Mouse (Mus musculus): ENCODE measurements around the gene Cnr2. TPM values are rescaled to one million over a fixed set of nuclear protein-coding genes. Genes with fewer than 3 reads are reported as not detected.

The Cnr2 gene
- polyA plus RNA-seq, 1 experiment: 18.8 TPM

- Histone ChIP-seq H3K27ac (ENCODE audit: insufficient read depth, low read depth, low read length) (peak overlapping the region; percentile 95), H3K4me3 (ENCODE audit: insufficient read depth, low read length) (peak overlapping the region; percentile 35), H3K4me1 (ENCODE audit: control insufficient read depth, insufficient read depth, low read length) (peaks cover 56% of the 10 kb centered on the region)
- no peak for TF ChIP-seq POLR2A (IDR thresholded peaks at IDR 0.05; ENCODE audit: borderline replicate concordance, low read depth, low read length)
- TF ChIP-seq CTCF (IDR thresholded peaks at IDR 0.05; ENCODE audit: low read depth, low read length): no peak
Observed at GRCm38 (mm10) chr4:135945706-135946105, 50.5 kb downstream of the Cnr2 start.

GRCm38 (mm10) chr4:135946278-135946658, 51.1 kb downstream of the Cnr2 start, which contains the start of gene Hmgcl:
TSS of gene Hmgcl (plus strand) at chr4:135946448.
- Histone ChIP-seq H3K27ac (ENCODE audit: insufficient read depth, low read depth, low read length) (peak within 1 kb of the TSS; percentile 95), H3K4me3 (ENCODE audit: insufficient read depth, low read length) (peak within 1 kb of the TSS; percentile 75), H3K4me1 (ENCODE audit: control insufficient read depth, insufficient read depth, low read length) (peaks cover 56% of the 10 kb centered on the region)
- TF ChIP-seq CTCF (IDR thresholded peaks at IDR 0.05; ENCODE audit: low read depth, low read length): no peak
- 0 out of 2 replicates have a peak, but pooled peaks have one; percentile 14 for TF ChIP-seq POLR2A (IDR thresholded peaks at IDR 0.05; ENCODE audit: borderline replicate concordance, low read depth, low read length)

- TF ChIP-seq POLR2A (IDR thresholded peaks at IDR 0.05; ENCODE audit: borderline replicate concordance, low read depth, low read length) (no peak), CTCF (IDR thresholded peaks at IDR 0.05; ENCODE audit: low read depth, low read length) (0 out of 2 replicates have a peak, but pooled peaks have one; percentile 21)
- peak overlapping the region; percentile 86 for H3K27ac ChIP-seq (ENCODE audit: insufficient read depth, low read depth, low read length)
- peaks cover 53% of the 10 kb centered on the region for H3K4me1 ChIP-seq (ENCODE audit: control insufficient read depth, insufficient read depth, low read length)
- peak overlapping the region; percentile 75 for H3K4me3 ChIP-seq (ENCODE audit: insufficient read depth, low read length)
Observed at GRCm38 (mm10) chr4:135946659-135947301, 51.6 kb downstream of the Cnr2 start.

- Histone ChIP-seq H3K4me3 (ENCODE audit: insufficient read depth, low read length) (peak overlapping the region; percentile 37), H3K4me1 (ENCODE audit: control insufficient read depth, insufficient read depth, low read length) (peaks cover 42% of the 10 kb centered on the region), H3K27ac (ENCODE audit: insufficient read depth, low read depth, low read length) (peak overlapping the region; percentile 56)
- TF ChIP-seq CTCF (IDR thresholded peaks at IDR 0.05; ENCODE audit: low read depth, low read length) (no peak), POLR2A (IDR thresholded peaks at IDR 0.05; ENCODE audit: borderline replicate concordance, low read depth, low read length) (no peak)
Observed at GRCm38 (mm10) chr4:135948142-135948541, 52.9 kb downstream of the Cnr2 start.

- H3K4me1 ChIP-seq (ENCODE audit: control insufficient read depth, insufficient read depth, low read length): peaks cover 33% of the 10 kb centered on the region
- H3K4me3 ChIP-seq (ENCODE audit: insufficient read depth, low read length): no peak overlapping the region
- TF ChIP-seq POLR2A (IDR thresholded peaks at IDR 0.05; ENCODE audit: borderline replicate concordance, low read depth, low read length): no peak
- no peak for TF ChIP-seq CTCF (IDR thresholded peaks at IDR 0.05; ENCODE audit: low read depth, low read length)
- H3K27ac ChIP-seq (ENCODE audit: insufficient read depth, low read depth, low read length): no peak overlapping the region
Observed at GRCm38 (mm10) chr4:135949475-135949874, 54.3 kb downstream of the Cnr2 start.

- H3K4me1 ChIP-seq (ENCODE audit: control insufficient read depth, insufficient read depth, low read length): peaks cover 30% of the 10 kb centered on the region
- no peak for TF ChIP-seq CTCF (IDR thresholded peaks at IDR 0.05; ENCODE audit: low read depth, low read length)
- TF ChIP-seq POLR2A (IDR thresholded peaks at IDR 0.05; ENCODE audit: borderline replicate concordance, low read depth, low read length): no peak
Observed at GRCm38 (mm10) chr4:135949911-135950310, 54.7 kb downstream of the Cnr2 start.

GRCm38 (mm10) chr4:135950365-135950764, 55.2 kb downstream of the Cnr2 start:
- Histone ChIP-seq H3K4me1 (ENCODE audit: control insufficient read depth, insufficient read depth, low read length) (peaks cover 26% of the 10 kb centered on the region), H3K4me3 (ENCODE audit: insufficient read depth, low read length) (no peak overlapping the region), H3K27ac (ENCODE audit: insufficient read depth, low read depth, low read length) (no peak overlapping the region)
- TF ChIP-seq CTCF (IDR thresholded peaks at IDR 0.05; ENCODE audit: low read depth, low read length) (no peak), POLR2A (IDR thresholded peaks at IDR 0.05; ENCODE audit: borderline replicate concordance, low read depth, low read length) (no peak)

More at GRCm38 (mm10) chr4:135949911-135950310, 54.7 kb downstream of the Cnr2 start:
- Histone ChIP-seq H3K4me3 (ENCODE audit: insufficient read depth, low read length) (no peak overlapping the region), H3K27ac (ENCODE audit: insufficient read depth, low read depth, low read length) (no peak overlapping the region)

- TF ChIP-seq CTCF (IDR thresholded peaks at IDR 0.05; ENCODE audit: low read depth, low read length) (no peak), POLR2A (IDR thresholded peaks at IDR 0.05; ENCODE audit: borderline replicate concordance, low read depth, low read length) (no peak)
- Histone ChIP-seq H3K4me1 (ENCODE audit: control insufficient read depth, insufficient read depth, low read length) (peaks cover 20% of the 10 kb centered on the region), H3K27ac (ENCODE audit: insufficient read depth, low read depth, low read length) (no peak overlapping the region), H3K4me3 (ENCODE audit: insufficient read depth, low read length) (no peak overlapping the region)
Observed at GRCm38 (mm10) chr4:135951505-135951904, 56.3 kb downstream of the Cnr2 start.

- no peak overlapping the region for H3K4me3 ChIP-seq (ENCODE audit: insufficient read depth, low read length)
- TF ChIP-seq POLR2A (IDR thresholded peaks at IDR 0.05; ENCODE audit: borderline replicate concordance, low read depth, low read length) (no peak), CTCF (IDR thresholded peaks at IDR 0.05; ENCODE audit: low read depth, low read length) (no peak)
- no peak overlapping the region for H3K27ac ChIP-seq (ENCODE audit: insufficient read depth, low read depth, low read length)
- peaks cover 15% of the 10 kb centered on the region for H3K4me1 ChIP-seq (ENCODE audit: control insufficient read depth, insufficient read depth, low read length)
Observed at GRCm38 (mm10) chr4:135953179-135953578, 58.0 kb downstream of the Cnr2 start.

GRCm38 (mm10) chr4:135954241-135954640, 59.0 kb downstream of the Cnr2 start:
- TF ChIP-seq CTCF (IDR thresholded peaks at IDR 0.05; ENCODE audit: low read depth, low read length) (peak; percentile 88), POLR2A (IDR thresholded peaks at IDR 0.05; ENCODE audit: borderline replicate concordance, low read depth, low read length) (no peak)
- Histone ChIP-seq H3K4me3 (ENCODE audit: insufficient read depth, low read length) (no peak overlapping the region), H3K4me1 (ENCODE audit: control insufficient read depth, insufficient read depth, low read length) (peaks cover 8% of the 10 kb centered on the region), H3K27ac (ENCODE audit: insufficient read depth, low read depth, low read length) (no peak overlapping the region)
